Mouse (Mus musculus) lung, postnatal 0 days (tissue): ENCODE data around the gene Trim47. TPM values are rescaled to one million over a fixed set of nuclear protein-coding genes. Genes with fewer than 3 reads are reported as not detected.
A peak's percentile ranks its signal among the peaks of the same experiment; 100 is the strongest.

Source experiments
- ATAC-seq: fragments of 200-750 bp; cut with Nextera tagmentation; 2 replicates; pipeline ENCODE4 v1.8.0; 2017; ENCODE audit warnings: moderate library complexity
- DNase-seq: peaks from one replicate; pipeline ENCODE4 v3.0.0-alpha.2; 2016; ENCODE audit warnings: low spot score
- H3K27ac ChIP-seq: fragments of 300-500 bp; sonication (generic); 2 replicates; pipeline ENCODE4 v1.5.1; 2014; ENCODE audit warnings: antibody characterized with exemption, mild to moderate bottlenecking, low read length, mixed read lengths
- H3K27me3 ChIP-seq: fragments of 300-500 bp; sonication (generic); replicated peaks from 2 replicates; pipeline ENCODE4 v1.6.1; 2014; ENCODE audit warnings: low read length, mixed read lengths; ENCODE audit not compliant: insufficient read depth
- H3K36me3 ChIP-seq: fragments of 300-500 bp; sonication (generic); 2 replicates; pipeline ENCODE4 v1.6.1; 2014; ENCODE audit warnings: low read length, mixed read lengths; ENCODE audit not compliant: insufficient read depth
- H3K4me1 ChIP-seq: fragments of 300-500 bp; sonication (generic); 2 replicates; pipeline ENCODE4 v1.6.1; 2014; ENCODE audit warnings: antibody characterized with exemption, low read depth, low read length, mixed read lengths; ENCODE audit not compliant: insufficient read depth
- H3K4me2 ChIP-seq: fragments of 300-500 bp; sonication (generic); replicated peaks from 2 replicates; pipeline ENCODE4 v1.6.1; 2014; ENCODE audit warnings: low read depth, mild to moderate bottlenecking, low read length, moderate library complexity, mixed read lengths
- H3K4me3 ChIP-seq: fragments of 300-500 bp; sonication (generic); 2 replicates; pipeline ENCODE4 v1.5.1; 2014; ENCODE audit warnings: low read depth, low read length
- H3K9ac ChIP-seq: fragments of 300-500 bp; sonication (generic); replicated peaks from 2 replicates; pipeline ENCODE4 v1.6.1; 2014; ENCODE audit warnings: low read depth, mild to moderate bottlenecking
- H3K9me3 ChIP-seq: fragments of 300-500 bp; sonication (generic); 2 replicates; pipeline ENCODE4 v1.6.1; 2016; ENCODE audit warnings: low read length, mixed read lengths
- CTCF ChIP-seq: IDR thresholded peaks from 2 replicates; pipeline ENCODE4 v1.5.1; 2016; ENCODE audit warnings: antibody characterized with exemption, mild to moderate bottlenecking
- EP300 ChIP-seq: IDR thresholded peaks from 2 replicates; pipeline ENCODE4 v1.6.1; 2016; ENCODE audit warnings: antibody characterized with exemption, mild to moderate bottlenecking, control low read depth
- WGBS: fragments of 180-500 bp; shearing (Covaris S2); extraction: QIAGEN DNeasy Blood & Tissue Kit; methylation state at CpG from one replicate; pipeline ENCODE4 v1.1.7; 2014; 5-methylcytosine and 5-hydroxymethylcytosine counted together
- polyA plus RNA-seq: library from polyadenylated mRNA; unstranded; fragments of >200 nt; fragmentation: Nextera tagmentation; extraction: Ambion mirVana; gene quantifications from 2 replicates; pipeline ENCODE4 v1.2.1, GENCODE M21; 2015

Trim47 gene
- polyA plus RNA-seq, 1 experiment from 2014 or later = 26.3 TPM

GRCm38 (mm10) chr11:116106963-116107776 is 19.8 kb downstream of the Trim47 start:
- no peak for ATAC-seq
- TF ChIP-seq CTCF (peak; percentile 52), EP300 (no peak)
- no peak overlapping the region for H3K27ac ChIP-seq
- 46% methylated on average over 13 of the region's 14 CpGs for WGBS
- 0 out of 2 replicates have a peak, but pooled peaks cover 10% of the 10 kb centered on the region for H3K27me3 ChIP-seq
- peak overlapping the region; percentile 15; the same call in 1 of the 2 replicates for H3K4me3 ChIP-seq
- H3K9ac ChIP-seq = no peak overlapping the region
- no peaks in the 10 kb centered on the region for H3K9me3 ChIP-seq
- H3K4me2 ChIP-seq = peak overlapping the region; percentile 65; the same call in 1 of the 2 replicates
- no peak for DNase-seq
- H3K36me3 ChIP-seq = 0 out of 2 replicates have a peak, but pooled peaks cover 6% of the 10 kb centered on the region
- H3K4me1 ChIP-seq = peaks cover 24% of the 10 kb centered on the region

- Histone ChIP-seq H3K9me3 (no peaks in the 10 kb centered on the region), H3K27ac (no peak overlapping the region), H3K4me1 (peaks cover 29% of the 10 kb centered on the region), H3K4me3 (no peak overlapping the region), H3K4me2 (peak overlapping the region; percentile 15; the same call in 1 of the 2 replicates), H3K36me3 (0 out of 2 replicates have a peak, but pooled peaks cover 6% of the 10 kb centered on the region), H3K27me3 (0 out of 2 replicates have a peak, but pooled peaks cover 10% of the 10 kb centered on the region), H3K9ac (no peak overlapping the region)
- DNase-seq (no peak), ATAC-seq (no peak)
- TF ChIP-seq EP300 (no peak), CTCF (no peak)
- WGBS = 51% methylated on average over 32 of the region's 32 CpGs
Measured at GRCm38 (mm10) chr11:116106154-116106962, 20.7 kb downstream of the Trim47 start.

- WGBS = 89% methylated on average over 2 of the region's 2 CpGs
Measured at GRCm38 (mm10) chr11:116105065-116105464, 21.9 kb downstream of the Trim47 start.

GRCm38 (mm10) chr11:116104006-116104646 is 22.9 kb downstream of the Trim47 start:
- DNase-seq (peak; percentile 82), ATAC-seq (peak; percentile 74)
- WGBS = 20% methylated on average over 14 of the region's 14 CpGs
- no peak for TF ChIP-seq CTCF
- peak; percentile 69; the same call in 1 of the 2 replicates for TF ChIP-seq EP300
- no peak overlapping the region for H3K9ac ChIP-seq
- peak overlapping the region; percentile 4 for H3K27ac ChIP-seq
- no peak overlapping the region for H3K4me2 ChIP-seq
- H3K9me3 ChIP-seq = no peaks in the 10 kb centered on the region
- H3K27me3 ChIP-seq = 0 out of 2 replicates have a peak, but pooled peaks cover 4% of the 10 kb centered on the region
- 0 out of 2 replicates have a peak, but pooled peaks cover 6% of the 10 kb centered on the region for H3K36me3 ChIP-seq
- H3K4me1 ChIP-seq = peaks cover 29% of the 10 kb centered on the region
- H3K4me3 ChIP-seq = no peak overlapping the region

More at GRCm38 (mm10) chr11:116105065-116105464, 21.9 kb downstream of the Trim47 start:
- Histone ChIP-seq H3K36me3 (0 out of 2 replicates have a peak, but pooled peaks cover 6% of the 10 kb centered on the region), H3K27me3 (0 out of 2 replicates have a peak, but pooled peaks cover 10% of the 10 kb centered on the region), H3K4me1 (peaks cover 29% of the 10 kb centered on the region), H3K27ac (no peak overlapping the region), H3K4me3 (no peak overlapping the region), H3K4me2 (no peak overlapping the region), H3K9me3 (no peaks in the 10 kb centered on the region), H3K9ac (no peak overlapping the region)
- TF ChIP-seq EP300 = no peak
- TF ChIP-seq CTCF = no peak
- DNase-seq (no peak), ATAC-seq (no peak)

GRCm38 (mm10) chr11:116103572-116103971 is 23.4 kb downstream of the Trim47 start:
- ATAC-seq = no peak
- no peaks in the 10 kb centered on the region for H3K9me3 ChIP-seq
- 40% methylated on average over 12 of the region's 12 CpGs for WGBS
- no peak overlapping the region for H3K4me3 ChIP-seq
- 0 out of 2 replicates have a peak, but pooled peaks cover 6% of the 10 kb centered on the region for H3K36me3 ChIP-seq
- H3K27me3 ChIP-seq = no peaks in the 10 kb centered on the region
- H3K27ac ChIP-seq = no peak overlapping the region; the same call in 1 of the 2 replicates
- TF ChIP-seq CTCF (no peak), EP300 (no peak)
- no peak for DNase-seq
- H3K9ac ChIP-seq = no peak overlapping the region
- peaks cover 29% of the 10 kb centered on the region for H3K4me1 ChIP-seq
- no peak overlapping the region for H3K4me2 ChIP-seq
